Mouse (Mus musculus): ENCODE data around the gene Gm37240.

DNA sequence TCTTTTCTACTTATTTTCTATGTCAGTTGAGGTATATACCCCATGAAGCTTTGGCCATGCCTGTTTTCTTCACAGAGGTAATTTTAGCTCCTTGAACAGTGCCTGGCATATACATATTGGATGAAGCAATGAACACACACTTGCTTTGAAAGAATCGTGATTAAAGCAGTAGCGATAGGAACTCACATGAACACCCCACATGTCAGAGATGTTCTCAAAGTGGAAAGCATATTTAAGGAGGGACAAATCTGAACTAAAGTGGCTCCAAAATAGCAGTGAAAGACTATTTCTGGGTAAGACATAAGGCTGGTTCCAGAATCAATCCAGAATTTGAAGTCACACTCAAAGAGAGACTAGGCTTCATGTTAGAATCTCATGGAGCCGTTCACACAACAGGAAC lies 397.1 kb downstream of the Gm37240 start:
- TF ChIP-seq CTCF (IDR thresholded peaks at IDR 0.05; ENCODE audit: low read depth, low read length), result no peak
- no peak for TF ChIP-seq TAL1 (conservative IDR thresholded peaks at IDR 0.05; ENCODE audit: low read depth, low read length)
- no peak for TF ChIP-seq GATA1 (IDR thresholded peaks at IDR 0.05; ENCODE audit: borderline replicate concordance, low read length)
- TF ChIP-seq GATA2 (IDR thresholded peaks at IDR 0.05; ENCODE audit: borderline replicate concordance, low read depth, low read length), result no peak
- no peak for TF ChIP-seq POLR2AphosphoS5 (IDR thresholded peaks at IDR 0.05; ENCODE audit: insufficient replicate concordance, low read depth, low read length)
